Mouse (Mus musculus) neural tube, embryonic 14.5 days (tissue): Measurements from ENCODE around the gene Ghrhr. TPM values are rescaled to one million over a fixed set of nuclear protein-coding genes. Genes with fewer than 3 reads are reported as not detected.
A peak's percentile ranks its signal among the peaks of the same experiment; 100 is the strongest.

Source experiments
- ATAC-seq: fragments of 200-750 bp; cut with Nextera tagmentation; 2 replicates; pipeline ENCODE4 v1.8.0; 2017; ENCODE audit warnings: low read depth, mild to moderate bottlenecking, moderate TSS enrichment, moderate library complexity
- H3K27ac ChIP-seq: fragments of 300-500 bp; sonication (generic); 2 replicates; pipeline ENCODE4 v1.5.1; 2014; ENCODE audit warnings: low read depth, mild to moderate bottlenecking, control low read depth, low read length, moderate library complexity, mixed read lengths
- H3K27me3 ChIP-seq: fragments of 300-500 bp; sonication (generic); 2 replicates; pipeline ENCODE4 v1.6.1; 2014; ENCODE audit warnings: low read length; ENCODE audit not compliant: control insufficient read depth, insufficient read depth
- H3K36me3 ChIP-seq: fragments of 300-500 bp; sonication (generic); 2 replicates; pipeline ENCODE4 v1.6.1; 2014; ENCODE audit warnings: low read length, mixed read lengths; ENCODE audit not compliant: control insufficient read depth, insufficient read depth
- H3K4me1 ChIP-seq: fragments of 300-500 bp; sonication (generic); 2 replicates; pipeline ENCODE4 v1.6.1; 2014; ENCODE audit warnings: low read length; ENCODE audit not compliant: control insufficient read depth, insufficient read depth
- H3K4me2 ChIP-seq: fragments of 300-500 bp; sonication (generic); 2 replicates; pipeline ENCODE4 v1.6.1; 2014; ENCODE audit warnings: mild to moderate bottlenecking, low read depth, low read length, control low read depth
- H3K4me3 ChIP-seq: fragments of 300-500 bp; sonication (generic); 2 replicates; pipeline ENCODE4 v1.5.1; 2014; ENCODE audit warnings: low read depth, low read length, control low read depth, mixed read lengths
- H3K9ac ChIP-seq: fragments of 300-500 bp; sonication (generic); replicated peaks from 2 replicates; pipeline ENCODE4 v1.6.1; 2014; ENCODE audit warnings: low read depth, mild to moderate bottlenecking, control low read depth, low read length, mixed read lengths
- H3K9me3 ChIP-seq: fragments of 300-500 bp; sonication (generic); 2 replicates; pipeline ENCODE4 v1.6.1; 2016; ENCODE audit warnings: low read length; ENCODE audit not compliant: control insufficient read depth
- WGBS: fragments of 180-500 bp; shearing (Covaris S2); extraction: QIAGEN DNeasy Blood & Tissue Kit; methylation state at CpG from one replicate; pipeline ENCODE4 v1.1.7; 2014; 5-methylcytosine and 5-hydroxymethylcytosine counted together
- polyA plus RNA-seq: library from polyadenylated mRNA; unstranded; fragments of >200 nt; fragmentation: Nextera tagmentation; extraction: Ambion mirVana; gene quantifications from 2 replicates; pipeline ENCODE4 v1.2.1, GENCODE M21; 2014

The Ghrhr gene
- polyA plus RNA-seq, 1 experiment from 2014 or later, result not detected

- 45% methylated on average over 11 of the region's 11 CpGs for WGBS
- H3K9me3 ChIP-seq, result no peaks in the 10 kb centered on the region
- peak overlapping the region; percentile 52; the same call in 1 of the 2 replicates for H3K27ac ChIP-seq
- no peak overlapping the region for H3K4me2 ChIP-seq
- no peak overlapping the region for H3K4me3 ChIP-seq
- H3K27me3 ChIP-seq, result no peaks in the 10 kb centered on the region
- H3K4me1 ChIP-seq, result peaks cover 15% of the 10 kb centered on the region
- no peak overlapping the region for H3K9ac ChIP-seq
- peak; percentile 55; the same call in 1 of the 2 replicates for ATAC-seq
- no peaks in the 10 kb centered on the region for H3K36me3 ChIP-seq
Measured at GRCm38 (mm10) chr6:55396622-55397041, 20.5 kb downstream of the Ghrhr start.

- no peak for ATAC-seq
Measured at GRCm38 (mm10) chr6:55398869-55399628, 23.0 kb downstream of the Ghrhr start.

GRCm38 (mm10) chr6:55399910-55400309 lies 23.8 kb downstream of the Ghrhr start:
- Histone ChIP-seq H3K9ac (no peak overlapping the region), H3K9me3 (no peaks in the 10 kb centered on the region), H3K4me2 (no peak overlapping the region), H3K4me1 (peaks cover 10% of the 10 kb centered on the region; the same call in 1 of the 2 replicates), H3K27me3 (no peaks in the 10 kb centered on the region), H3K36me3 (no peaks in the 10 kb centered on the region), H3K4me3 (no peak overlapping the region), H3K27ac (no peak overlapping the region)
- peak; percentile 20 for ATAC-seq
- 33% methylated on average over 5 of the region's 5 CpGs for WGBS

More at GRCm38 (mm10) chr6:55398869-55399628, 23.0 kb downstream of the Ghrhr start:
- no peak overlapping the region for H3K9ac ChIP-seq
- no peak overlapping the region for H3K4me3 ChIP-seq
- 55% methylated on average over 9 of the region's 9 CpGs for WGBS
- peak overlapping the region; percentile 18; the same call in 1 of the 2 replicates for H3K27ac ChIP-seq
- H3K9me3 ChIP-seq, result no peaks in the 10 kb centered on the region
- no peaks in the 10 kb centered on the region for H3K27me3 ChIP-seq
- H3K4me1 ChIP-seq, result peaks cover 10% of the 10 kb centered on the region; the same call in 1 of the 2 replicates
- no peak overlapping the region for H3K4me2 ChIP-seq
- H3K36me3 ChIP-seq, result no peaks in the 10 kb centered on the region

GRCm38 (mm10) chr6:55402041-55402776 lies 26.1 kb downstream of the Ghrhr start:
- Histone ChIP-seq H3K4me3 (no peak overlapping the region), H3K4me1 (peaks cover 10% of the 10 kb centered on the region; the same call in 1 of the 2 replicates), H3K9ac (no peak overlapping the region), H3K36me3 (no peaks in the 10 kb centered on the region), H3K27ac (no peak overlapping the region), H3K9me3 (no peaks in the 10 kb centered on the region), H3K27me3 (no peaks in the 10 kb centered on the region), H3K4me2 (no peak overlapping the region)
- no peak for ATAC-seq
- WGBS, result 71% methylated on average over 9 of the region's 9 CpGs

- Histone ChIP-seq H3K9me3 (no peaks in the 10 kb centered on the region), H3K36me3 (no peaks in the 10 kb centered on the region), H3K27me3 (no peaks in the 10 kb centered on the region), H3K4me3 (no peak overlapping the region), H3K4me1 (peaks cover 10% of the 10 kb centered on the region; the same call in 1 of the 2 replicates), H3K27ac (no peak overlapping the region), H3K9ac (no peak overlapping the region), H3K4me2 (no peak overlapping the region)
- WGBS, result 86% methylated on average over 9 of the region's 9 CpGs
- ATAC-seq, result no peak
Measured at GRCm38 (mm10) chr6:55403411-55404309, 27.6 kb downstream of the Ghrhr start.

GRCm38 (mm10) chr6:55404421-55404990 lies 28.4 kb downstream of the Ghrhr start:
- Histone ChIP-seq H3K36me3 (no peaks in the 10 kb centered on the region), H3K27ac (no peak overlapping the region), H3K4me2 (no peak overlapping the region), H3K4me1 (peaks cover 3% of the 10 kb centered on the region; the same call in 1 of the 2 replicates), H3K27me3 (no peaks in the 10 kb centered on the region), H3K4me3 (no peak overlapping the region), H3K9me3 (no peaks in the 10 kb centered on the region), H3K9ac (no peak overlapping the region)
- 80% methylated on average over 5 of the region's 5 CpGs for WGBS
- ATAC-seq, result no peak

GRCm38 (mm10) chr6:55407345-55407744 lies 31.2 kb downstream of the Ghrhr start:
- Histone ChIP-seq H3K27me3 (no peaks in the 10 kb centered on the region), H3K36me3 (no peaks in the 10 kb centered on the region), H3K9ac (no peak overlapping the region), H3K4me3 (no peak overlapping the region), H3K4me1 (no peaks in the 10 kb centered on the region), H3K27ac (no peak overlapping the region), H3K4me2 (no peak overlapping the region), H3K9me3 (no peaks in the 10 kb centered on the region)
- WGBS, result 82% methylated on average over 4 of the region's 4 CpGs
- ATAC-seq, result no peak

GRCm38 (mm10) chr6:55410119-55410775 lies 34.2 kb downstream of the Ghrhr start:
- Histone ChIP-seq H3K4me2 (no peak overlapping the region), H3K9me3 (no peaks in the 10 kb centered on the region), H3K27me3 (no peaks in the 10 kb centered on the region), H3K36me3 (no peaks in the 10 kb centered on the region), H3K27ac (0 out of 2 replicates have a peak overlapping the region, but pooled peaks have one; percentile 7), H3K4me1 (no peaks in the 10 kb centered on the region), H3K4me3 (no peak overlapping the region), H3K9ac (no peak overlapping the region)
- 32% methylated on average over 7 of the region's 7 CpGs for WGBS
- ATAC-seq, result no peak
